In the genomic region with DNA sequence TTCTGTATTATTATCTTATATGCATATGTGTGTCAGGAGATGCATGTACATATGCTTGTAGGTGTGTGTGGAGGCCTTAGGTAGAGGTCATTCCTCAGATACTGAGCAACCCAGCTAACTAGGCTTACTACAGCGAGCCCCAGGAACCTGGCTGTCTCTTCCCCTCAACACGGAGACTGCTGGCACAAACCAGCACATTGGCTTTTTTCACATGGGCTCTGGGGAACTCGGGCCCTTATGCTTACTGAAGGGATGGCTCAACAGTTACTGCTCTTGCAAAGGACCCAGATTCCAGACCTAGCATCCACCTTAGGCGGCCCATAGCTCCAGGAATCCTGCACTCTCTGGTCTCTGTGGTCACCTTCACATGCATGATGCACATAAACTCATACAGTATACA, we compare ENCODE assay signal across 19 mouse cellular contexts.
"Had no signal": no experiment of that assay in that cellular context is flagged by ENCODE, and none has a peak within 500 bp of the region (broad histone marks: within the 10 kb centered on the region; RNA-seq: fewer than 3 reads in every experiment).

No protein-coding gene starts in this region.

- H3K9me3 ChIP-seq: midbrain, embryonic 10.5 days; midbrain, embryonic 12.5 days; neural tube, embryonic 13.5 days; neural tube, embryonic 15.5 days had no signal

- H3K4me1 ChIP-seq: midbrain, embryonic 12.5 days; neural tube, embryonic 13.5 days; neural tube, embryonic 15.5 days had no signal

- H3K27me3 ChIP-seq: midbrain, embryonic 12.5 days; neural tube, embryonic 13.5 days; neural tube, embryonic 15.5 days had no signal

- ATAC-seq: midbrain, embryonic 16.5 days had no signal

- H3K27ac ChIP-seq: midbrain, embryonic 10.5 days; midbrain, embryonic 12.5 days; neural tube, embryonic 13.5 days; neural tube, embryonic 15.5 days had no signal

- H3K9ac ChIP-seq: lung, embryonic 14.5 days; midbrain, embryonic 12.5 days; neural tube, embryonic 13.5 days; neural tube, embryonic 15.5 days had no signal

- H3K4me2 ChIP-seq: lung, embryonic 14.5 days; midbrain, embryonic 12.5 days; neural tube, embryonic 13.5 days; neural tube, embryonic 15.5 days had no signal

- H3K4me3 ChIP-seq: midbrain, embryonic 10.5 days; midbrain, embryonic 12.5 days; myocyte; neural tube, embryonic 13.5 days; neural tube, embryonic 15.5 days had no signal

- DNase-seq: lung, adult 18-20 months; lung, postnatal 10 days; lung, postnatal 4 days; midbrain, embryonic 14.5 days; retina, postnatal 1 day; right cerebral cortex, adult 18-20 months; right cerebral cortex, postnatal 25 days; right cerebral cortex, postnatal 4 days; spleen, adult 18-20 months; thymus, adult 18-20 months; thymus, postnatal 14 days; thymus, postnatal 36 days had no signal
